In the genomic region with DNA sequence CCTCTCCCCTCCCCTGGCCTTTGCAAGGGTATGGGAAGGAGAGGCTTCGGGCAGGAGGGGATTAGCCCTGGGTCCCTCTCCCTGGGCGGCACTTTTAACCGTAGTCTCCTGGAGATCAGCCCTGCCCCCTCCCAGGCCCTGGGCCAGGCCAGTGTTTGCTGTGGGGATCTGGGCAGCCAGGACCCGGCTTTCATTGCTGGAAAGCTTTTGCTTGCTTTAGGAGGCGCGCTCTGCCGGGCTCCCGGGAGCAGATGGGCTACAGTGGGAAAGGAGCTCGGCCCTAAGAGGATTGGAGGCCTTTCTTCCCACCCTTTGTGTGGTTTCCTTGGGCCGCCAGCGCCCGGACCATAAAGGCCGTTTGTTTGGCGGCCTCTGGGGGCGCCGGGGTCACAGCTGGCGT, we compare ENCODE assay signal across 11 mouse cellular contexts. TPM values are rescaled to one million over a fixed set of nuclear protein-coding genes. Genes with fewer than 3 reads are reported as not detected.
A peak's percentile ranks its signal among the peaks of the same experiment; 100 is the strongest.
DNase-seq lines count a peak whose midpoint lies in the region; ATAC-seq lines count a peak whose summit lies in the region.
"Had no signal": no experiment of that assay in that cellular context is flagged by ENCODE, and none has a peak within 500 bp of the region (broad histone marks: within the 10 kb centered on the region; RNA-seq: fewer than 3 reads in every experiment).

No protein-coding gene starts in this region.

- no peaks in the 10 kb centered on the region for H3K9me3 ChIP-seq in kidney, embryonic 14.5 days (ENCODE audit: control insufficient read depth, low read length)
- H3K9me3 ChIP-seq in forebrain, embryonic 12.5 days, result no peaks in the 10 kb centered on the region
- H3K9me3 ChIP-seq in stomach, embryonic 14.5 days (ENCODE audit: control insufficient read depth, low read depth, low read length), result no peaks in the 10 kb centered on the region
- H3K9me3 ChIP-seq: hindbrain, embryonic 15.5 days had no signal

- H3K27ac ChIP-seq in kidney, embryonic 14.5 days (ENCODE audit: low read depth, low read length), result no peak overlapping the region
- H3K27ac ChIP-seq in forebrain, embryonic 12.5 days, result peak overlapping the region; percentile 84
- H3K27ac ChIP-seq in stomach, embryonic 14.5 days (ENCODE audit: low read length), result no peak overlapping the region
- H3K27ac ChIP-seq: hindbrain, embryonic 15.5 days had no signal

- H3K36me3 ChIP-seq in kidney, embryonic 14.5 days (ENCODE audit: control insufficient read depth, insufficient read depth, low read length), result no peaks in the 10 kb centered on the region
- H3K36me3 ChIP-seq in forebrain, embryonic 12.5 days (replicated peaks), result no peaks in the 10 kb centered on the region
- H3K36me3 ChIP-seq in stomach, embryonic 14.5 days (ENCODE audit: control insufficient read depth, insufficient read depth, low read length), result no peaks in the 10 kb centered on the region
- H3K36me3 ChIP-seq: hindbrain, embryonic 15.5 days had no signal

- H3K4me3 ChIP-seq in kidney, embryonic 14.5 days (ENCODE audit: low read length), result no peak overlapping the region
- no peak overlapping the region for H3K4me3 ChIP-seq in forebrain, embryonic 12.5 days (replicated peaks)
- H3K4me3 ChIP-seq in stomach, embryonic 14.5 days (ENCODE audit: low read depth, low read length), result no peak overlapping the region
- H3K4me3 ChIP-seq: hindbrain, embryonic 15.5 days; megakaryocyte, embryonic 14.5 days had no signal

- H3K4me2 ChIP-seq in kidney, embryonic 14.5 days (replicated peaks; ENCODE audit: low read depth, low read length), result no peak overlapping the region
- peak overlapping the region; percentile 19; the same call in 1 of the 2 replicates for H3K4me2 ChIP-seq in forebrain, embryonic 12.5 days
- no peak overlapping the region for H3K4me2 ChIP-seq in stomach, embryonic 14.5 days (replicated peaks; ENCODE audit: low read depth, low read length)
- H3K4me2 ChIP-seq: hindbrain, embryonic 15.5 days had no signal

- DNase-seq in kidney, postnatal 14 days, result no peak
- DNase-seq in mesoderm, embryonic 11.5 days (ENCODE audit: low read depth, low spot score), result peak; percentile 34
- no peak for DNase-seq in thymus, postnatal 36 days
- DNase-seq in kidney, postnatal 10 days, result no peak
- DNase-seq in frontal cortex, postnatal 25 days (ENCODE audit: low spot score in 2 of 2), result no peak
- DNase-seq: cerebellum, postnatal 25 days had no signal

- H3K9ac ChIP-seq in kidney, embryonic 14.5 days (ENCODE audit: low read depth, low read length), result peak overlapping the region; percentile 31; the same call in 1 of the 2 replicates
- H3K9ac ChIP-seq in forebrain, embryonic 12.5 days, result peak overlapping the region; percentile 17; the same call in 1 of the 2 replicates
- H3K9ac ChIP-seq in stomach, embryonic 14.5 days (replicated peaks; ENCODE audit: low read depth, low read length), result no peak overlapping the region
- H3K9ac ChIP-seq: hindbrain, embryonic 15.5 days had no signal

- 13% methylated on average over 17 of the region's 17 CpGs for WGBS in kidney, embryonic 14.5 days
- 1% methylated on average over 17 of the region's 17 CpGs for WGBS in forebrain, embryonic 12.5 days
- 6% methylated on average over 17 of the region's 17 CpGs for WGBS in stomach, embryonic 14.5 days

- H3K4me1 ChIP-seq in kidney, embryonic 14.5 days (ENCODE audit: control insufficient read depth, insufficient read depth, low read length), result peaks cover 14% of the 10 kb centered on the region
- peaks cover 60% of the 10 kb centered on the region for H3K4me1 ChIP-seq in forebrain, embryonic 12.5 days
- H3K4me1 ChIP-seq in stomach, embryonic 14.5 days (ENCODE audit: control insufficient read depth, insufficient read depth, low read length), result peaks cover 15% of the 10 kb centered on the region

- ATAC-seq in kidney, embryonic 14.5 days (ENCODE audit: low FRiP score, low TSS enrichment), result no peak
- ATAC-seq in forebrain, embryonic 12.5 days (ENCODE audit: low FRiP score), result peak; percentile 30
- ATAC-seq in stomach, embryonic 14.5 days (ENCODE audit: insufficient number of reproducible peaks, insufficient read depth, low FRiP score, low read depth), result peak; percentile 53; the same call in 1 of the 2 replicates

- peaks cover 6% of the 10 kb centered on the region; the same call in 1 of the 2 replicates for H3K27me3 ChIP-seq in kidney, embryonic 14.5 days (ENCODE audit: control insufficient read depth, insufficient read depth, low read length)
- peaks cover 2% of the 10 kb centered on the region; the same call in 1 of the 2 replicates for H3K27me3 ChIP-seq in forebrain, embryonic 12.5 days
- H3K27me3 ChIP-seq in stomach, embryonic 14.5 days (ENCODE audit: control insufficient read depth, insufficient read depth, low read length), result no peaks in the 10 kb centered on the region
- H3K27me3 ChIP-seq: hindbrain, embryonic 15.5 days had no signal

RNA-seq across cellular contexts. Expression of a gene that starts 24.2 kb away (rescaled TPM):
- 37.1 and 38.8 TPM in 2 replicates for polyA plus RNA-seq in kidney, embryonic 14.5 days (2014; fragmentation: Nextera tagmentation; extraction: Ambion mirVana)
- 16.0 and 18.8 TPM in 2 replicates for polyA plus RNA-seq in forebrain, embryonic 12.5 days (2016; fragmentation: Nextera tagmentation; extraction: Ambion mirVana)
- polyA plus RNA-seq in stomach, embryonic 14.5 days (2014; fragmentation: Nextera tagmentation; extraction: Ambion mirVana), result 68.5 and 71.1 TPM in 2 replicates

RNA-seq across cellular contexts. Expression of a gene that starts 26.0 kb away (rescaled TPM):
- polyA plus RNA-seq in kidney, embryonic 14.5 days (2014; fragmentation: Nextera tagmentation; extraction: Ambion mirVana), result 6.4 and 9.1 TPM in 2 replicates
- 20.3 and 30.2 TPM in 2 replicates for polyA plus RNA-seq in forebrain, embryonic 12.5 days (2016; fragmentation: Nextera tagmentation; extraction: Ambion mirVana)
- polyA plus RNA-seq in stomach, embryonic 14.5 days (2014; fragmentation: Nextera tagmentation; extraction: Ambion mirVana), result 7.5 and 7.6 TPM in 2 replicates

RNA-seq across cellular contexts. Expression of a gene that starts 31.1 kb away (rescaled TPM):
- 16.9 and 21.3 TPM in 2 replicates for polyA plus RNA-seq in kidney, embryonic 14.5 days (2014; fragmentation: Nextera tagmentation; extraction: Ambion mirVana)
- polyA plus RNA-seq in forebrain, embryonic 12.5 days (2016; fragmentation: Nextera tagmentation; extraction: Ambion mirVana), result 9.5 and 10.2 TPM in 2 replicates
- 33.6 and 34.2 TPM in 2 replicates for polyA plus RNA-seq in stomach, embryonic 14.5 days (2014; fragmentation: Nextera tagmentation; extraction: Ambion mirVana)

RNA-seq across cellular contexts. Expression of a gene that starts 36.8 kb away (rescaled TPM):
- 16.8 and 17.4 TPM in 2 replicates for polyA plus RNA-seq in kidney, embryonic 14.5 days (2014; fragmentation: Nextera tagmentation; extraction: Ambion mirVana)
- 10.0 and 12.0 TPM in 2 replicates for polyA plus RNA-seq in forebrain, embryonic 12.5 days (2016; fragmentation: Nextera tagmentation; extraction: Ambion mirVana)
- 34.5 and 41.5 TPM in 2 replicates for polyA plus RNA-seq in stomach, embryonic 14.5 days (2014; fragmentation: Nextera tagmentation; extraction: Ambion mirVana)
